Mouse (Mus musculus) lung, postnatal 14 days (tissue): ENCODE data around the gene Nhsl2.
"Not testable (repeated sequence)": the region's sequence is repeated elsewhere in the genome, so short reads cannot be mapped to it uniquely, and the experiment has no call there.

Source experiments
- DNase-seq: peaks from one replicate; pipeline ENCODE4 v3.0.0; 2021

Nhsl2 gene

DNA sequence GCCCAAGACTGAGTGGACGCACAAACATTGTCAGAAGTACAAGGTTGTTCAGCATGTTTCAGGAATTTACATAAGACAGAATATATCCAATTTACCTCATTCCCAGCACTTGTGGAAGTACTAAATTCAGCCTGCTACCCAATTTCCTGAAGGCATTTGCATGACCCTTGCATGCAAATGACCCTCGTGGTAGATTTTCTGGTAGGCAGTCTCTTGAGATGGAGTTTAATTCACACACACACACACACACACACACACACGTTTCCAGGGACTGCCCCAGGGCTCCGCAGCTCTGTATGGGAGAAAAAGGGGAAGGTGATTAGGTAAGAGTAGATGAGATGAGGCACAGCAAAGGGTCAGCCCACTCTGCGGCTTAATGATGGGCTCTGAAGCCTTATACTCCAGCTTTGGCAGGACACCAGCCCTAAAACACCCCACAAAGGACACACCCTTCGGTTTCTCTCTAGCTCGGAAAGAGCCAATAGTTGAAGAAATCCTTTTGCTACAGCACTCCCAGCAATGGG, 245.3 kb downstream of the Nhsl2 start:
- DNase-seq, result no peak

GRCm38 (mm10) chrX:102101886-102102285, 252.7 kb downstream of the Nhsl2 start:
- no peak for DNase-seq

GRCm38 (mm10) chrX:102103830-102104229, 254.6 kb downstream of the Nhsl2 start:
- DNase-seq, result not testable (repeated sequence)

GRCm38 (mm10) chrX:102109349-102109748, 260.2 kb downstream of the Nhsl2 start:
- DNase-seq, result not testable (repeated sequence)

DNA sequence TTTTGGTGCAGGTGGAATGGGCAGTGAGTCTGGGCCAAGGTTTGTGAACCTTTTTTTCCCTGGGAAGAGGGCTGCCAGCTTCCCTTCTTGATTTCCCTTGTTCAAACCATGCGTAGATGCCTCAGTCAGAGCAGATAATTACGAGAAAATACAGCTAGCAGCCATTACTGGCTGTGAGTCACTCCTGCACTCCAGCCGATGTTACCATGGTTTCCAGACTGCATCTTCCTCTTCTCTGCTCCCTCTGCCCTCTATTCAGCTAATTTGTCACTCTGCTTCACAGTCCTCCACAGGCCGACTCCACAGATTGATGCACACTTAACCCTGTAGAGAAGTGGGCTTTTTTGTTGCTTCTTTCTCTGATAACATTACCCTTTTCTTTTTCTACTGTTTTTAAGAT, 266.5 kb downstream of the Nhsl2 start:
- DNase-seq, result no peak

DNA sequence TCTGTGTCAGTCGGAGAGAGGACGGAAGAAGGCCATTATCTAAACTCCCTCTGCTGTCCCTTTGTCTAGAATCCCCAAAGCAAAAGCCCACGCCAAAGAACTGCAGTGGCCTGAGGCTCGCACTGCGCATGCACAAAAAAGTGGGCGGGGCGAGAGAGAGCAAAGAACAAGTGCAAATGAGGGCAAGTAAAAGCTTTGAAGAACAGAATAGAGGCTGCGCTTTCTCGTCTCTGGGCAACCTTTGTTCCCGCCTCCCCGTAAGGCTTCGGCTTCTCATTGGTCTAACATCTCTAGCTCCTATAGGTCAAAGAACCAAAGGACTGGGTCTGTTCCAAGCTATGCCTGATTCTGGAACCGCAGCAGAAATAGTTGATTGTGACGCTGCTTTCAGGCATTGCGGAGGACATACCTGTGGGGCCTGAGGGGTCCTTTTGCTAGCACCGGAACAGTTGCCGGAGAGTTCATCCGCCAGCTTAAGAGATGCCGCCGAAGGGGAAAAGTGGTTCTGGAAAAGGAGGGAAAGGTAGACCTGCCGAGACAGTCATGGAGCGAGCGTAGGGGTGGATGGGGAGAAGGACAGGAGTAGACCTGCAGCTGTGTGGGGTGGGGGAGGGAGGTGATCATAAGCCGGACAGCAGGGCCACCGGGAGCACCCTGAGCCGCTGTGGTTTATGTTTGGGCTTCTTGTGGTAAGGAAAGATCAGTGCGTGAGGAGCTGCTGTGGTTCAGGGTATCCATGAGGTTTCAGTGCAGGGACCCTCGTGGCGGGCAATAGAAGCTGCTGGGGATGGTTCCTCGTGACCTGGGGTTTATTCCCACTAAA, 270.1 kb downstream of the Nhsl2 start, which contains the start of gene Pin4:
TSS of gene Pin4 (plus strand) at position 406 of the 823 bp plus-strand sequence.
- DNase-seq, result peak; percentile 93

- no peak for DNase-seq
These were observed 272.1 kb downstream of the Nhsl2 start for GRCm38 (mm10) chrX:102121321-102121720.

GRCm38 (mm10) chrX:102141157-102141556, 292.0 kb downstream of the Nhsl2 start:
- DNase-seq, result no peak
